Mouse (Mus musculus): ENCODE data around the gene Fignl2. TPM values are rescaled to one million over a fixed set of nuclear protein-coding genes. Genes with fewer than 3 reads are reported as not detected.

Fignl2 gene
- polyA plus RNA-seq (2012; rRNA removed) = 0.91 and 1.1 TPM in 2 replicates

DNA sequence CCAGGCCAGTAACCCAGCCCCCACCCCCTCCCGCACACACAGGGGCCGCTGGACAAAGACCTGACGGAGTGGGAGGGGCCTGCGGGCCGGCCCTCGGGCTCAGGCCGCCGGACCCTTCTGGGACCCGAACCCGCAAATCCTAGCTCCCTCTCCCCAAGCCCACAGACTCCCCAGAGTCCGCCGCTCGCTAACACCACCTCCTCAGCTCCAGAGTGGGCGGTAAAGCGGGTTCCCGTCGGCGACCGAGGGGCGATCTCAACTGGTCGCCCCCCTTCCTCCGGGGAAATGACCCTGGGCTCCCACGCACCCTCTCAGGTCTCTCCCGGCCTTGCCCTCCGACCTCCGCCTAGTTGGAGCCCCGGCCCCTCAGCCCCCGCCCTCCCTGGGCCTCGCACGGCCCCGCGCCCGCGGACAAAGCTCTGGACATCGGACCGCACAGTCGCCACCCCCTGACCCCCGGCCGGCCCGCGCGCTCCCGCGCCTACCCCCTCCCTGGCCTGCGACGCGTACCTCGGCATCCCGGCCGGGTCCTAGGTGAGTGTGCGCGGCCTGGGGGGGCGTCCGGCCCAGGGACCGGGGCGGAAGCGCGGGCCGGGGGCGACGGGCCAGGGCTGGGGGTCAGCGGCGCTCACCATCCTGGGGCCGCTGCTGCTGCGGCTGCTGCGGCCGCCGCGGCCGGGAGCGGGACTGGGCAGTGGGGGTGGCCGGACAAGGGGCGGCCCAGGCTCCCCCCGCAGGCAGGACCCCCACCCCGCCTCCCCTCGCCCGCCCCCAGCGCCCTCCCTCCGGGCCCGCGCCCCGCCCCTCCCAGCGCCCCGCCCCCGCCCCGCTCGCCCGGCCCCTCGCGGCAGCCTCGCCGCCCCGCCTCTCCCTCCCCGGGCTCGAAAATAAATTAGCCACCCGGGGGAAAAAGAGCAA lies at the start of gene Fignl2:
Gene Fignl2, minus strand, starts transcription at position 755 of the 918 bp plus-strand sequence.

GRCm38 (mm10) chr15:101115511-101116110 lies 37.2 kb upstream of the Fignl2 start, which contains the start of gene Ankrd33:
Ankrd33 (plus strand) TSS chr15:101115755.

GRCm38 (mm10) chr15:101047194-101047555 lies 31.2 kb downstream of the Fignl2 start, which contains the start of gene Gm47841:
Gm47841 (minus strand) TSS chr15:101047397.

Other genes starting within 250 kb of the Fignl2 start
- 38.5 and 40.6 TPM in 2 replicates for gene Scn8a, start 208.7 kb downstream of the Fignl2 start, polyA plus RNA-seq (2012; rRNA removed)
- gene Gm47841, start 31.2 kb downstream of the Fignl2 start, polyA plus RNA-seq (2012; rRNA removed) = not detected in 2 replicates
- not detected in 2 replicates for gene Ankrd33, start 37.2 kb upstream of the Fignl2 start, polyA plus RNA-seq (2012; rRNA removed)
- gene Acvrl1, start 50.0 kb upstream of the Fignl2 start, polyA plus RNA-seq (2012; rRNA removed) = 10.2 and 12.0 TPM in 2 replicates
- 67.2 and 72.2 TPM in 2 replicates for gene Acvr1b, start 95.5 kb upstream of the Fignl2 start, polyA plus RNA-seq (2012; rRNA removed)
- gene Grasp, start 145.6 kb upstream of the Fignl2 start, polyA plus RNA-seq (2012; rRNA removed) = 5.3 and 5.8 TPM in 2 replicates
- 7.8 and 8.5 TPM in 2 replicates for gene Nr4a1, start 175.7 kb upstream of the Fignl2 start, polyA plus RNA-seq (2012; rRNA removed)
- gene Atg101, start 205.7 kb upstream of the Fignl2 start, polyA plus RNA-seq (2012; rRNA removed) = 71.2 and 75.3 TPM in 2 replicates
- 0.31 and 0.32 TPM in 2 replicates for gene 6030408B16Rik, start 214.6 kb upstream of the Fignl2 start, polyA plus RNA-seq (2012; rRNA removed)

Data from central nervous system, embryonic 18 days (tissue).